Mouse (Mus musculus) heart, embryonic 16.5 days (tissue): ENCODE measurements around the gene Cbr2. TPM values are rescaled to one million over a fixed set of nuclear protein-coding genes. Genes with fewer than 3 reads are reported as not detected.
A peak's percentile ranks its signal among the peaks of the same experiment; 100 is the strongest.

Experiments
- ATAC-seq: fragments of 200-750 bp; cut with Nextera tagmentation; replicated peaks from 2 replicates; pipeline ENCODE4 v1.8.0; 2017; ENCODE audit warnings: moderate number of reproducible peaks; ENCODE audit not compliant: insufficient read depth, low FRiP score; ENCODE audit errors: extremely low read depth
- H3K27ac ChIP-seq: fragments of 300-500 bp; sonication (generic); 2 replicates; pipeline ENCODE4 v1.5.1; 2014; ENCODE audit warnings: mild to moderate bottlenecking, low read length, control low read depth, moderate library complexity
- H3K27me3 ChIP-seq: fragments of 300-500 bp; sonication (generic); 2 replicates; pipeline ENCODE4 v1.6.1; 2014; ENCODE audit warnings: low read length, mixed read lengths; ENCODE audit not compliant: control insufficient read depth, insufficient read depth
- H3K36me3 ChIP-seq: fragments of 300-500 bp; sonication (generic); 2 replicates; pipeline ENCODE4 v1.6.1; 2014; ENCODE audit not compliant: control insufficient read depth, insufficient read depth
- H3K4me1 ChIP-seq: fragments of 300-500 bp; sonication (generic); 2 replicates; pipeline ENCODE4 v1.6.1; 2014; ENCODE audit warnings: low read length, mixed read lengths; ENCODE audit not compliant: control insufficient read depth, insufficient read depth
- H3K4me2 ChIP-seq: fragments of 300-500 bp; sonication (generic); 2 replicates; pipeline ENCODE4 v1.6.1; 2014; ENCODE audit warnings: low read depth, mild to moderate bottlenecking, control low read depth, low read length
- H3K4me3 ChIP-seq: fragments of 300-500 bp; sonication (generic); 2 replicates; pipeline ENCODE4 v1.5.1; 2014; ENCODE audit warnings: mild to moderate bottlenecking, control low read depth, low read length
- H3K9ac ChIP-seq: fragments of 300-500 bp; sonication (generic); 2 replicates; pipeline ENCODE4 v1.6.1; 2014; ENCODE audit warnings: low read length, control low read depth
- H3K9me3 ChIP-seq: fragments of 300-500 bp; sonication (generic); replicated peaks from 2 replicates; pipeline ENCODE4 v1.6.1; 2016; ENCODE audit warnings: low read length; ENCODE audit not compliant: control insufficient read depth
- WGBS: fragments of 180-500 bp; shearing (Covaris S2); extraction: QIAGEN DNeasy Blood & Tissue Kit; methylation state at CpG from one replicate; pipeline ENCODE4 v1.1.7; 2014; 5-methylcytosine and 5-hydroxymethylcytosine counted together
- polyA plus RNA-seq: library from polyadenylated mRNA; unstranded; fragments of >200 nt; fragmentation: Nextera tagmentation; extraction: Ambion mirVana; gene quantifications from 2 replicates; pipeline ENCODE4 v1.2.1, GENCODE M21; 2015

Cbr2 gene
- polyA plus RNA-seq, 1 experiment from 2014 or later = 59.4 TPM

DNA sequence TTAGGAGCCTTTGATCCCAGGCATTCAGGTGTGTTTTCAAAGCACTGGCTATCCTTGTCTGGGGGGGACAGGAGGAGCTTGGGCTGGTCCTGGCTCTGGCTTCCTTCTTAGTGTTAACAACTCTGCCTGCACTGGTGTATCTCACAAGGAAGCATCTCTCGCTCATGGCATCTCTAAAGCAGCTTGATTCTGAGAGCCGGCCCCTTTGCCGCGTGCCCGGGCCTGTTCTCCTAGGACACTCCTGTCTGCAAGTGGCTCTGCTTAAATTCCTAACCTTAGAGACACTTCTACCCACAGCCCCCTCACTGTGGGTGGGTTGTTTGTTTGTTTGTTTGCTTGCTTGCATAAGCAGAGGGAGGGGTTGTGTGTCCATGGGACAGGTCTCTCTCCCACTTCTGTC, 23.9 kb downstream of the Cbr2 start:
- Histone ChIP-seq H3K27ac (no peak overlapping the region), H3K9me3 (no peaks in the 10 kb centered on the region), H3K4me2 (no peak overlapping the region), H3K9ac (no peak overlapping the region), H3K4me3 (no peak overlapping the region), H3K4me1 (peaks cover 39% of the 10 kb centered on the region), H3K27me3 (no peaks in the 10 kb centered on the region), H3K36me3 (peaks cover 16% of the 10 kb centered on the region)
- WGBS = 39% methylated on average over 5 of the region's 5 CpGs
- ATAC-seq = no peak

DNA sequence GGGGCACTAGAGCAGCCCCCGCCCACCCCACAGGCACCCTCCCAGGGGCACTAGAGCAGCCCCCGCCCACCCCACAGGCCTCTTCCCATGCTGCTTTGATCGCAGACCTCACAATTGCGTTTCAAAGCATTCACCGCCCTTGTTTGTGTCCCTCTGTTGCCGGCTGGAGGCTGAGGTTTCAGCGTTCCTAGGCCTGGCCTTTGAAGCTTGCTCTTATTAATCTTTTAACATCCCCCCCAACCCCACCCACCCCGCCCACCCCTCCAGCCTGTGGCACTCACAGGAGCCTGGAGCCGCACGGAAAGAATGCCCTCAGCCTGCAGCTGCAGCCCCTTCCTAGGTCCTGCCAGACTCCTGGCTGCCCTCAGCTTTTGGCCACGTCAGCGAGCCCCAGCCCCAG, 24.7 kb downstream of the Cbr2 start:
- no peak overlapping the region for H3K4me3 ChIP-seq
- no peak overlapping the region for H3K27ac ChIP-seq
- H3K36me3 ChIP-seq = peaks cover 19% of the 10 kb centered on the region
- ATAC-seq = no peak
- no peak overlapping the region for H3K9ac ChIP-seq
- no peaks in the 10 kb centered on the region for H3K27me3 ChIP-seq
- no peaks in the 10 kb centered on the region for H3K9me3 ChIP-seq
- H3K4me2 ChIP-seq = no peak overlapping the region
- WGBS = 30% methylated on average over 12 of the region's 12 CpGs
- H3K4me1 ChIP-seq = peaks cover 34% of the 10 kb centered on the region

DNA sequence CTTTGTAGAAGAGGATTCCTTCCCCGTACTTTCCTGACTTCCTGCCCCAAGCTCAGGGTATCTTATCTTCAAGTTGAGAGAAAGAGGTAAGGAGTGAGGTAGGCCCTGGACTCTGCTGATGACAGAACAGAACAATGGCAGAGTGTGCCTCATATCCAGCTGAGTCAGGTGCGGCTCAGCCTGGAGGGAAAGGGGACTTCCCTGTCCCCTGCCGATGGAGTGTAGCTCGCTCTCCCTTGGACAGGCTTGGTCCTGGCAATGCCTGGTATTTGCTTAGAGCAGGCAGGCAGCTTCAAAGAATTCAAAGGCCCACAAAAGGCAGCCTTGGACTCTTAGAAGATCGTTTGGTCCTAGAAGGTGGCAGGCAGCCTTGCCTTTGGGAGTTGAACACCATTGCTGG, 25.8 kb downstream of the Cbr2 start:
- H3K9ac ChIP-seq = no peak overlapping the region
- H3K4me3 ChIP-seq = no peak overlapping the region
- 56% methylated on average over 5 of the region's 5 CpGs for WGBS
- no peaks in the 10 kb centered on the region for H3K9me3 ChIP-seq
- H3K27ac ChIP-seq = no peak overlapping the region
- H3K27me3 ChIP-seq = no peaks in the 10 kb centered on the region
- no peak for ATAC-seq
- H3K36me3 ChIP-seq = peaks cover 19% of the 10 kb centered on the region
- peaks cover 34% of the 10 kb centered on the region for H3K4me1 ChIP-seq
- H3K4me2 ChIP-seq = no peak overlapping the region

DNA sequence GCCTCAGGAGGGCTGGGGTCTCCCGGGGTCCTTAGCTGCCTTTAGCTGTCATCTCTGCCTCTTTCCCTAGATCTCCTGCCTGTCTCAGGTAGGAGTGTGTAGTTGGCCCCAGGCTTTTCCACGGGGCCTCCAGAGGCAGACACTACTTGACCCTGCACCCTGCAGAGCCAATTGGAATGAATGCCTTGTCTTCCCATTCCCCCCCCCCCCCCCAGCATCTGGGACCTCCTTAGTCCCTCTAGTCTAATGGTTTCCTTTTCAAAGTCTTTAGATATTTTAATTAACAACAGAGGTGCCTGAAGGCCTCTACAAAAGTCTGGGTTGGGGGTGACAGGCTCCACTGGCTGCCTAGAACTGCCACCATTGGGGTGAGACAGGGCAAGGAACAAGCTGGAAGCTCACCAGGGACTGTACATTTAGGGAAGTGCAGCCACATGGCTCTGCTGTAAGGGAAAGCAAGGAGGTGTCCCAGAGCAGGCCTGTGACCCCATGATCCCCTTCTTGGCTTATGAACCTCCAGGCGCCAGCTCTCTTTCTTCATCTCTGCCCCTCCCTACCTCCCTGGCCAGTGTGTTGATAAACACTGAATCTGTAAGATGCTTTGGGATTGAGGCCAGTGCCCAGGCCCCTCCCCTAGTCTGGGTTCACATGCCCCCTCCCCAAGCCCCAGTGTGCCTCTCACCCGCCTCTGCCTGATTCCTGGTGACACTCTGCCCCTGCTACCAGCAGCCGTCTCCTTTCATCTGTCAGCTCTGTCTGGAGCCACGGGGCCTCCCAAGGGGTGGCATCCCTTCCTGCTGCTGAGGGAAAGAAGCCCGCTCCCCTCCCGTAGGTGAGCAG, 27.2 kb downstream of the Cbr2 start:
- H3K27me3 ChIP-seq = no peaks in the 10 kb centered on the region
- peak overlapping the region; percentile 0; the same call in 1 of the 2 replicates for H3K4me2 ChIP-seq
- H3K36me3 ChIP-seq = peaks cover 9% of the 10 kb centered on the region
- no peak overlapping the region for H3K4me3 ChIP-seq
- no peaks in the 10 kb centered on the region for H3K9me3 ChIP-seq
- ATAC-seq = peak; percentile 15; the same call in 1 of the 2 replicates
- WGBS = 34% methylated on average over 8 of the region's 8 CpGs
- H3K9ac ChIP-seq = 0 out of 2 replicates have a peak overlapping the region, but pooled peaks have one; percentile 51
- peaks cover 34% of the 10 kb centered on the region for H3K4me1 ChIP-seq
- H3K27ac ChIP-seq = peak overlapping the region; percentile 50

DNA sequence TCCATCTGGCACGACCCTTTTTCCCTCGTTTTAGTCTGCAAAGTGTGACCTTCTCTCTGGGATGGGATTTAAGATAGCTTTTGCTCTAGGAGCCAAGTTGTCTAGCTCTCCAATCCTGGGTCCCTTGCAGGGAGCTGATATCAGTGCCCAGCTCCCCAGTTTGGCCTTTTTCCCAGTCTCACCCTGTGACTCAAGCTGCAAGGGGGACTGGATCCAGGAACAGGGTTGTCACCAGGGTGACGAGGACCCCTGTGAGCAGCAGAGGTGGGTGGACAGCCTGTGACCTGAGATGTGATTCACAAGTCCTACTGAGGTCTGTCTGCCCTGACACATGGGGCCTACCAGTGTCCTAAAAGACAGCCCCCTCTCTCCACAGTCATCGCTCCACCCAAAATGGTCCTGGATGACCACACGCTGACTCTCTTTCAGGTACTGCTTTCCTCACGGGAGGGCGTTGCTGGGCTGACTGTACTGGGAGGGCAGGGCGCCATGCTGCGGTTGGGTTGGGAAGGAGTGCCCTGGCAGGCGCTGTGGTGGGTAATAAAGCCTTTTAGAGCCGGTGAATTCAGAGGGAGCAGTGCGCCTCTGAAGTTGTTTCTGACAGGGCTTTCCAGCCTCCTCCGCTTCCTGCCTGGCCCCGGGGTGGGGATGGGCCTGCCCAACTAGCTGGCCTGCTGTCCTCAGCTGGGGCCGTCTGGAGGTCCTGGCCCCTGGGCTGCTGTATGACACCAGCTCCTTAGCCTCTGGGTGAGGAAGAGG, 28.0 kb downstream of the Cbr2 start:
- Histone ChIP-seq H3K4me2 (peak overlapping the region; percentile 0; the same call in 1 of the 2 replicates), H3K4me3 (no peak overlapping the region), H3K27ac (peak overlapping the region; percentile 50), H3K9me3 (no peaks in the 10 kb centered on the region), H3K4me1 (peaks cover 34% of the 10 kb centered on the region), H3K9ac (0 out of 2 replicates have a peak overlapping the region, but pooled peaks have one; percentile 51), H3K27me3 (no peaks in the 10 kb centered on the region), H3K36me3 (0 out of 2 replicates have a peak, but pooled peaks cover 5% of the 10 kb centered on the region)
- WGBS = 48% methylated on average over 15 of the region's 15 CpGs
- ATAC-seq = peak; percentile 59

DNA sequence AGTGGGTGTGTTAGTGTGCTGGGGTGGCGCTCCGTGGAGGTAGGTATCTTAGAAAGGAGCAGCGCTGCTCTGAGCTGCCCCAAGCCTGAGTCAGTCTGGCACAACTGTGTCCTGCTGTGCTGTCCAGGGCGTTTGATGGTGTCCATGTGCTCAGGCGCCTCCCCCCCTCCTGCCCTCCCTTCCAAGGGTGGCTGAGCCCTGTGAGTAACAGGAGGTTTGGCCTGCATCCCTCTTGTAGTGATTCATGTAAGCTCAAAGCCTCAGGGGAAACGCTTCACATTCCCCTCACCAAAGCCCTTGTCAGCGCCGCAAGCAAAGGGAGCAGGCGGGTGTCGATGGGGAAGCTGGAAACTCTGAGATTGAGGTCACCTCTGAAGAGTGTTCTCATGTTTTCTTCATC, 34.2 kb downstream of the Cbr2 start:
- Histone ChIP-seq H3K4me2 (no peak overlapping the region), H3K9me3 (no peaks in the 10 kb centered on the region), H3K36me3 (0 out of 2 replicates have a peak, but pooled peaks cover 3% of the 10 kb centered on the region), H3K27me3 (no peaks in the 10 kb centered on the region), H3K4me1 (peaks cover 22% of the 10 kb centered on the region), H3K9ac (peak overlapping the region; percentile 30), H3K27ac (peak overlapping the region; percentile 67), H3K4me3 (no peak overlapping the region)
- WGBS = 23% methylated on average over 10 of the region's 10 CpGs
- peak; percentile 76 for ATAC-seq

DNA sequence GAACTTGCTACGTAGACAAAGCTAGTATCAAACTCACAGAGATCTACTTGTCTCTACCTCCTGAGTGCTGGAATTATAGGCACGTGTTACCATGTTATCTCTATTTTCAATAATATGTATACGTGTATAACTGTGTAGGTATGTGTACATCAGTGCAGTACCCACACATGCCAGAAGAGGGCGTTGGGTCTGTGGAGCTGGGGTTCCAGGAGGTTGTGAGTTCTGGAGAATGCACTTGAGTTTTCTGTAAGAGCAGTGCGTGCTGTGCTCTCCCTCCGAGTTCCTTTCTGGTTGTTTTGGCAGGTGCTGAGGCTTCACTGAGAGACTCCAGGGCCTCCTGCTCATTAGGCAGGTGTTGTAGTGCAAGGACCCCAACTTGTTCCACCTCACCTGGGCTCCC, 35.3 kb downstream of the Cbr2 start:
- H3K27ac ChIP-seq = no peak overlapping the region
- 86% methylated on average over 6 of the region's 6 CpGs for WGBS
- H3K9me3 ChIP-seq = no peaks in the 10 kb centered on the region
- no peak overlapping the region for H3K4me2 ChIP-seq
- no peak for ATAC-seq
- H3K4me3 ChIP-seq = no peak overlapping the region
- no peak overlapping the region for H3K9ac ChIP-seq
- H3K36me3 ChIP-seq = no peaks in the 10 kb centered on the region
- no peaks in the 10 kb centered on the region for H3K27me3 ChIP-seq
- peaks cover 33% of the 10 kb centered on the region for H3K4me1 ChIP-seq

DNA sequence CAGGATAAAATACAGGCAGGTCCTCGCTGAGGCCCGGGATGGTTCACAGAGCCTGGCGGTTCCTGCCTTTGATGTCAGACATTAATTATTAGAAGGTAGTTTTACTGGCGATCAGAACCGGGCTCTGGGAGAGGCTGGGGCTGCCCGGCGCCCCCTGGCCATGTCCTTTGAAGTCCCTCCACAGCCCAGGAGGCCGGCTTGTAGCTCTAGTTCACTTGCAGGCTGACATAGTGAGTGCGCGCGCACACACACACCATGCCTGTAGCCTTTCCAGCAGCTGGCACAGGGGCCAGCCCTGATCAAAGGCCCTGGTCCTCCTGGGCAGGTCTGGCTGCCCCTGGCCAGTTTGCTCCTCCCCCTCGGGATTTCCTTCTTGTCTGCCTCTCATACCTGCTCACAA, 36.3 kb downstream of the Cbr2 start:
- H3K9me3 ChIP-seq = no peaks in the 10 kb centered on the region
- H3K4me1 ChIP-seq = peaks cover 33% of the 10 kb centered on the region
- no peak overlapping the region for H3K4me2 ChIP-seq
- H3K9ac ChIP-seq = peak overlapping the region; percentile 25; the same call in 1 of the 2 replicates
- 0 out of 2 replicates have a peak, but pooled peaks cover 1% of the 10 kb centered on the region for H3K36me3 ChIP-seq
- WGBS = 52% methylated on average over 12 of the region's 12 CpGs
- H3K27me3 ChIP-seq = no peaks in the 10 kb centered on the region
- no peak overlapping the region for H3K27ac ChIP-seq
- no peak overlapping the region for H3K4me3 ChIP-seq
- ATAC-seq = no peak

DNA sequence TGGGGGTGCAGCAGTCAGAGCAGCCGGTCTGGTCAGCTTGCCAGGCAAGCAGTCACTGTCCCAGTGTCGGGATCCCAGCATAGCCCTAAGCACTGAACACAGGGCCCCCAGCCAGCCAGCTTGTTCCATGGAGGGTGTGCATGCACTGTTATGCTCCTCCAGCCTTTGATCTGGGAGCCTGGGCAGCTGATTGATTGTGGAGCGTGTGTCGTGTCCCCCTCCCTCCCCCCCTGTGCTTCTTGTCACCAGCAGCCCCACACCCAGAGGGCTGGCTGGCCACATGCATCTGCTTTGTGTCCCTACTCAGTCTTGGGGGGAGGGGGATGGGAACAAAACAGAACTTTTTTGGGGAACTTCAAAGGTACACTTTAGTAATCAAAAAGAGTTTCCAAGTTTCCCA, 36.7 kb downstream of the Cbr2 start:
- Histone ChIP-seq H3K4me2 (no peak overlapping the region), H3K27ac (no peak overlapping the region)
- 30% methylated on average over 4 of the region's 4 CpGs for WGBS

More for the DNA sequence above, 36.7 kb downstream of the Cbr2 start:
- peak overlapping the region; percentile 25; the same call in 1 of the 2 replicates for H3K9ac ChIP-seq
- H3K9me3 ChIP-seq = no peaks in the 10 kb centered on the region
- peak; percentile 46; the same call in 1 of the 2 replicates for ATAC-seq
- H3K36me3 ChIP-seq = peaks cover 4% of the 10 kb centered on the region; the same call in 1 of the 2 replicates
- H3K4me1 ChIP-seq = peaks cover 33% of the 10 kb centered on the region
- H3K27me3 ChIP-seq = no peaks in the 10 kb centered on the region
- H3K4me3 ChIP-seq = no peak overlapping the region
